26 mouse cellular contexts compared by ENCODE assay signal in the genomic region with DNA sequence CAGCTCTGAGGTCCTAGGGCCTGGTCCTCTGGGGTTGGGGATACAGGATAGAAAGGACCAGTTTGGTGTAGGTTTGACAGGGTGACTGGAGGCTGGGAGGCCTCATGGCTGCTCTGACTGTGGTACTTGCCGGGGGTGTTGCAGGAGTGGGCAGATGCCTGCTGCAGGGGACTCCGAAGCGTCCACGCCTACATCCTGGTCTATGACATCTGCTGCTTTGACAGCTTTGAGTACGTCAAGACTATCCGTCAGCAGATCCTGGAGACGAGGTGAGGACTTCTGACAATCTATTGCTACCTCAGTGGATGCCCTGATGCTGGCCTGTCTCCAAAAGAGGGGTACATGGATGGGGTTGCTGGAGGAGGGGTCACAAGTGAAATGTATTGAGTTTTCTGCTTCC. TPM values are rescaled to one million over a fixed set of nuclear protein-coding genes. Genes with fewer than 3 reads are reported as not detected.
DNase-seq lines count a peak whose midpoint lies in the region; ATAC-seq and TF ChIP-seq lines count a peak whose summit lies in the region.
"Had no signal": no experiment of that assay in that cellular context is flagged by ENCODE, and none has a peak within 500 bp of the region (broad histone marks: within the 10 kb centered on the region; RNA-seq: fewer than 3 reads in every experiment).

No protein-coding gene starts in this region.

- ATAC-seq in frontal cortex, adult (ENCODE audit: low TSS enrichment), result peak; percentile 47; the same call in 1 of the 2 replicates
- ATAC-seq: activated CD4-positive, CD25-positive, alpha-beta regulatory T cell, adult 4 months; hindbrain, embryonic 16.5 days had no signal

- TF ChIP-seq CTCF in left cerebral cortex, adult 2 months (IDR thresholded peaks at IDR 0.05), result no peak

- intact Hi-C loops in left cerebral cortex, adult 2 months (cut with DNase I), result loop anchor here (5.0 kb wide), 1 partner anchor 45 kb away; no protein-coding TSS in a partner anchor

- peak overlapping the region; percentile 38 for H3K27ac ChIP-seq in left cerebral cortex, adult 2 months
- H3K27ac ChIP-seq: embryonic facial prominence, embryonic 12.5 days; embryonic facial prominence, embryonic 15.5 days; hindbrain, embryonic 10.5 days; hindbrain, embryonic 13.5 days had no signal

- H3K4me3 ChIP-seq in left cerebral cortex, adult 2 months, result no peak overlapping the region
- H3K4me3 ChIP-seq: embryonic facial prominence, embryonic 12.5 days had no signal

- DNase-seq in frontal cortex, postnatal 14 days (ENCODE audit: low spot score in 2 of 2), result no peak
- DNase-seq in layer of hippocampus, adult 9-11 months, result peak; percentile 65
- DNase-seq in layer of hippocampus, adult 11-12 months (ENCODE audit: low spot score), result no peak
- peak in 1 of 2 experiments; percentile 23 for DNase-seq in left cerebral cortex, adult 2 months (ENCODE audit: extremely low spot score in 1 of 2, low spot score in 2 of 2)
- no peak for DNase-seq in left cerebral cortex, adult 9 months (ENCODE audit: low spot score in 2 of 2)
- DNase-seq in brain, adult 2 months (ENCODE audit: low read depth, low spot score), result peak; percentile 73
- DNase-seq in cerebellum, postnatal 10 days, result no peak
- DNase-seq: adrenal gland, adult 8-10 months; cerebellum, adult 18-20 months; cerebellum, adult 9-10 months; cerebellum, postnatal 25 days; forebrain, postnatal 0 days; gastrocnemius, postnatal 36 days had no signal

RNA-seq across cellular contexts. Expression of a gene that starts 8.8 kb away (rescaled TPM):
- total RNA-seq in left cerebral cortex, adult 2 months (2021), result 100 to 1,000 TPM; 237 to 267 TPM
- total RNA-seq: common myeloid progenitor, adult 5-6 weeks had no signal

RNA-seq across cellular contexts. Expression of a gene that starts 11.5 kb away (rescaled TPM):
- not detected for total RNA-seq in left cerebral cortex, adult 2 months (2021)
- total RNA-seq: adrenal gland, postnatal 25 days; common myeloid progenitor, adult 5-6 weeks; gastrocnemius, adult 18-20 months; gastrocnemius, postnatal 10 days; gastrocnemius, postnatal 36 days; heart, adult 8-10 months; heart, postnatal 36 days had no signal

RNA-seq across cellular contexts. Expression of a gene that starts 19.8 kb away (rescaled TPM):
- not detected for total RNA-seq in left cerebral cortex, adult 2 months (2021)
- total RNA-seq: gastrocnemius, adult 18-20 months; gastrocnemius, postnatal 36 days; heart, adult 8-10 months; heart, postnatal 36 days had no signal

RNA-seq across cellular contexts. Expression of a gene that starts 45.2 kb away (rescaled TPM):
- total RNA-seq in left cerebral cortex, adult 2 months (2021), result 1 to 10 TPM; 3.8 to 3.9 TPM

RNA-seq across cellular contexts. Expression of a gene that starts 55.2 kb away (rescaled TPM):
- 10 to 100 TPM; 71.9 to 74.1 TPM for total RNA-seq in left cerebral cortex, adult 2 months (2021)

Comparison
In these comparisons a context has a peak if more than half of its experiments do, and no peak if none do; other contexts are left out.
1. DNase-seq: peak in layer of hippocampus, adult 9-11 months (single experiment) and brain, adult 2 months (single experiment); none in frontal cortex, postnatal 14 days (0 of 2), layer of hippocampus, adult 11-12 months (single experiment), left cerebral cortex, adult 9 months (0 of 2) and cerebellum, postnatal 10 days (0 of 2).